Mouse (Mus musculus) layer of hippocampus, adult 11-12 months (tissue): ENCODE results near the gene Dtnb.

Source experiments
- DNase-seq: peaks from one replicate; pipeline ENCODE4 v3.0.0; 2022; ENCODE audit warnings: low spot score

The Dtnb gene

DNA sequence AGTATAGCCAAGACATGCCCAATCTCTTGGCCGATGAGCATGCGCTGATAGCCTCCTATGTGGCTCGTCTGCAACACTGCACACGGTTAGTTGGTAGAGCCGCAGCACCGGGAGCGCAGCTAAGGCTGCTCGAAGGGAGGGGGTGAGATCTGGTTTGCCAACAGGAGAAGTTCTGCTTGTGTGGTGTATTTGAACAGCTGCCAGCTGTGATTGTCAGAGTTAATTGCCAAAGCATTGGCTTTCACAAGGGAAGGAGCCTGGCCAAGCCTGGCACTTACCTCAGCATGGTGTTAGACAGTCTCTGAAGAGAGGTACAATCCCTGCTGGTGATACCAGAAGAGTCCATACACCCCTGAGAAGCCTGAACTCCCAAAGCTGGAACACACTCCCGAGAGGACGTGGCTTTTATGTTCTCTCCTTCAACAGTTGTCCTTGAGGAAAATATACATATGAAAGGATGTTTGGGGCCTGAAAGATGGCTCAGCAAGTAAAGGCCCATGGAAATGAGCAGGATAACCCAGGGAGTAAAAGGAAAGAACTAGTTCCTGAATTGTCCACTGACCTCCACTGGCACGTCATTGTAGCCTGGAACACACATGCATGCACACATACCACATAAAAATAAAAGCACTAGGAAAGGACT lies 160.6 kb downstream of the Dtnb start:
- peak; percentile 60 for DNase-seq

DNA sequence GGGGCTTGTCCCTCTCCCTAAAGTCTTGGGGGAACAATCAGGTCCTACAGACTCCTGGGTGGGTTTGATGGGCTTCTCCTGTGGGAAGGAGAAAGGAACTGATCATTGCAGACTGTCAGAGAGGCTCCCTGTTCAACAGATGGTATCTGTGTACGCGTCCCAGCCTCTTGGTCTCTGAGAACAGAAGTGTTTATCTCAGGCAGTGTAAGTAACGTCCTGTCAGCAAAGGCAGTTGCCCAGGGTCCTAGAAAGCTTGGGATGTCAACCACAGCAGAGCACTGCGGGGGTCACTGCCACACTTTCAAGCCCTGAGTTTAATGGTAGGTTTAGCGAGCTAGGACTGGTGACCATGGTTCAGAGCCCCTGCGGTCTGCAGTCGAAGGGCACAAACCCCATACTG lies 161.1 kb downstream of the Dtnb start:
- DNase-seq: no peak

DNA sequence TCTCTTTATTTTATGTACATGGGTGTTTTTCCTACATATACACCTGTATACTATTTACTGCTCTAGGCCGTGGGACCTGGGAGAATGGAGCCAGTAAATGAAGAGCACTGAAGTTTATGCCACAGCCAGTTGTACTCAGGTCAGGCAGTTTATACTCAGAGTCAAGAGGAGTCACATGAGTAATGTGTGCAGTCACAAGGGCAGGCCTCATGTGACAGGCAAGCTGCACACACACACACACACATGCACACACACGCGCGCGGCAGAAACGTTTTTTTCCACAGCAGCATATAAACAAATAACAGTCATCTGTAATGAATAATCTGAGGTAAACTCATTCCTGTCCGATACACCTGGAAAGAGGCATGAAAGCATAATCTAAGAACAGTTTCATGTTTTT lies 164.8 kb downstream of the Dtnb start:
- DNase-seq: no peak

DNA sequence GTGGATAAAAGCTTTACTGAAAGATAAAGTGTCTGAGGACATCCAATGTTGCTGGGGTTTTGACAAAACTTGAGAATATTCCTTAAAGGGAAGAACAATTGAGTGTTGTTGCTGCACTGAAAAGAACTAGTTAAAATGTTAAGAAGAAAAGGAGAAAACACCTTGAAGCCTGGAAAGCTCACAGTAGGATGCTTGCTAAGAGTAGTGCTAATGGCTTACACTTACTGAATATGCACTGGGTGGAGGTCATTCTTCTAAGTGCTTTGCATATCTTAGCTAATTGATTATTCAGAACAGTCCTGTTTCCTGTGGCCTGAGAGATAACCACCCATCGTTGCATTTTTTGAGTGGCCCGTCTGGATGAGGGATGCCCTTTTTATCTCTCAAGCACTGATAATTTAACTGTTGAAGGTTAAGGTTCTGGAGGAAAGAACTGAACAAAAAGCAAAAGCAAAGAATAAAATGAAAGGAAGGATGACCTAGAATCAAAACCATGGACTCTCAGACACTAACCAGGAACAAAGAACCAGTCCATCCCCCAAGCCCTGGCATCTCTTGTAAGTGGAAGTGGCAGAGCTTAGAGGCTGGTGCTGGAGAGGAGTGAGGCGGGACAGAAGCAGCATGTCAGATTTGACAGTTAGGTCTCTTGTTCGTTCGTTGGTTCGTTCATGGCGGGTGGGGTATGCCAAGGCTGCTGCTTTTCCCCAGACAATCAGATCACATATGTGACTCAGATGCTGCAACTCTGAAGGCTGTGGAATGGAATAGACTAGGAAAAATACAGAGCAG lies 166.8 kb downstream of the Dtnb start:
- no peak for DNase-seq

DNA sequence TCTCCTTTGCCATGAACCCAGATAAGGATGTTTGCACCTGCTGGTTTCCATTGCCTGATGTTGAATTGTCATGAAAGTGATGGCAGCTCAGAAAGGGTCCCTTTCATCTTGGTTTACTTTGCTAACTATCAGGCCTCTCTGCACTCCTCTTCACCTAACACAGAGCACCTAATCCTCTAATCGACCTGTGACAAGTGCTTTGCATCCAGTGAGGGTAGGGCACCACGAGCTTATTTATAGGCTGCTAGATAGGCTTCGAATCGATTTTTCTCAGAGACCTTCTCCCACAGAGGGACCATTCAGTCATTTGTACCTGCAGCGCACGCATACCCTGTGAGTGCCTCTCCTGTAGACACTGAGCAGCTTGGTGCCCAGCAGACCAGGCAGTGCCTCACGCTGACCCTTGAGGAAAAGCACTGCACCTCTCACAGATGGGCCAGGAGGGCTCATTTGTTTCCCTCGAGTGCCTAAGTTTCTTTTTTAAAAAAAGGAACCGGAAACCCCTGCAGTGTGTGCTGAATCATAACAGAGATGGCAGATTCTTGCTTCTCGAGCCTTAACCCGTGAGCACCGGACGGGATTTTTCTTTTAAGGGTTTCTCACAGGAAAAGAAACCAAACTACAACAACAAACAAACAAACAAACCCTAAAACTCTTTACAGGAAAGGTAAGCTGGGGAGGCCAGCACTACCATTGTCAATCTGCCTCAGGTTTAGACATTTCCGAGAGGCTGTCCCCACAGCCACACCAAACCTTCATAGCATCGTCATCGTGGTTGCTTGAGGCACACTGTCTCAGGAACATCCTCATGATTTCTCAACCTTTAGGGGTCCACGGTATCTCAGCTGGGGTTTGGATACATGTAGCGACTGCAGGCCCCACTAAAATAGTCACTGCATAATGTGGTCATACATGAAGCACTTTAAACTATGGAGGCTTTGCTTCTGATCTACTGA lies 167.8 kb downstream of the Dtnb start:
- no peak for DNase-seq

DNA sequence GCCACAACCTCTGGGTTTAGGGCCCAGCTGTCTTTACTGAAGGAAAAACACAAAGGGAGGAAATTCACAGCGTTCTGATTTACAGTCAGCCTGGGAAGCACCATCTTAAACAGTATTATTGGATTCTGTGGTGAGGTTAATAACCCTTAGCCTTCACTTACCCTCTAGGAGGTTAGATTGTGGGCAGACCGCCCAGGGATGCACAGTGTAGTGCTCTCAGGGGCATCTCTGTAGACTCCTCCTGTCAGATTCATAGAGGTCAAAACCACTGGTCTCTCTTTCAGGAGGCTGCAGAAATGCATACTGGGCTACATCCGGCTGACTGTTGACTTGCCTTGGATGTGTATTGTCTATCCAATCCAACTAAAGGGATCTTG lies 168.5 kb downstream of the Dtnb start:
- DNase-seq: no peak

DNA sequence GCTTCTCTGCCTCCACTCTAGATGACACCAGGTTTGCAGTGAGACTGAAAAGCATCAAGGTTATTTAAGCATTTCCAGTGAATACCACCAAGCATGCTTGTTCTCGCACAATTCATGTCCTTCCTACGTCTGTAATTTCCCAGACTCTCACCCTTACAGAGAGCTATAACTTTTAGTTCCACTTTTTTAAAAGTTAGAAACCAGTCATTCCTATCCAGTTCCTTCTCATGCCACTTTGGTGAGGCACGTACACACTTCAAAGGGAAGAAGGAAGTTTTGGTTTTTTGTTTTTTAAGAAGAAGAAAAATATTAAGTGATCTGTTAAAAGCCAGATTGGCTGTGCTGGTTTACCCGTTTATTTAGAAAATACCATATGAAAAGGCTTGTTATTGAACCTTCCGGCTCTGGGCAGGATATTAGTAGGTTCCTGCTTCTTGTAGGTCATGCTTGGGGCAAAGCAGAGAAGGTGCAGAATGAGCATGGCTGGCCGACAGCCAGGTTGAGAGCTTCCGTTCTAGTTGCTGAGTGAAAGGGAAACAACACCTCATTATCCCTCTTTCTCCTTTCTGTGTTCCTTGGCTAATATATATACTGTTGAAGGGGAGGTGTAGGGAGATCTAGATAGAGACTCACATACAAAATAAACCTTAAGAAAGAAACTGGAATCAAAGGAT lies 173.4 kb downstream of the Dtnb start:
- peak; percentile 32 for DNase-seq

DNA sequence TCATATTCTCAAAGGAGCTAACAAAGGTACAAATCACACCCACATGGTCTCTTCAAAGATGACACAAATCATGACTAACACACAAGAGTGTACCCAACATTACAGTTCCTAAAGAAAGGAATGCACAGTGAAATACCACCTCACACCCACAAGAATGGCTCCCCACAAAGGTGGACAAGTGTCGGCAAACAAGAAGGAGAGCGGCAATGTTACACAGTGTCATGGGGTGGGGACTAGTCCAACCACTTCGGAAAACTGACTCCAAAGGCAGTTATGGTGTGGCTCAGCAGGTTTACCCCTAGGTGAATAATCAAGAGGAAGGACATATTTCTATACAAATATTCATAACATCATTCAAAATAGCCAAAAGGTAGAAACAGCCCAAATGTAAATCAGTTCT lies 174.2 kb downstream of the Dtnb start:
- no peak for DNase-seq

DNA sequence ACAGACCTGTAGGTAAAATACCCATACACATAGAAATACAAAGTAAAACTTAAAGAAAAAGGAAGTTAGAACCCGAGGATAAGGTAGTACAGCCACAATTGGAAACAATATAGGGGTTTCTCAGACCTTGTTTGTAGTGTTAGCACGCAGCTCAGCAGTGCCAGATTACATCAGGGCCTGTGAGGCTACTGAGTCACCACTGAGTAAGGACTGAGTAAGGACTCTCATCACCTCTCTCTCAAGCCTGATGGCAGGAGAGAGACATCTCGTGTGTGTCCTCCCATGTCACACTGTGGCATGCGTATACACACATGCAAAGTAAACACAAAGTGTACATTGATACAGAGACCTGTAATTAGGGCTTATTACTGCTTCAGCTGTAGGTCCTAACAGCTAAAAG lies 175.4 kb downstream of the Dtnb start:
- no peak for DNase-seq

DNA sequence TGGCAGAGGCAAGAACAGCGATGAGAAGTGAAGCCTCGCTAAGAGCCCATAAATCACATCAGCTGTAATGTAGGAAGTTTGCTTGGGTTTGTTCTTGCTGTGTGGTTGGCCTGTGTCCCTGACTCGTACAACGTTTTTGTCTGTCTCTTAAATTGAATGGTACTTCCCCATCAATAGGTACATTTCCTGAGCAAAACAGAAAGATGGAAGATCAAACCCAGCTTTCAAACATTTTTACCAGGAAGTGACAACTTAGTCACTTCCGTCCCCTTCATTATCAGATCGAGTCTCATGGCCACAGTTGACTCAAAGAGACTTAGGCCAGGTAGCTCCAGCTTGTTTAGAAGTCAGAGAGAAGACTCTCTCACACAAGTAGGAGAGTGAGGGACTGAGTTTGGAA lies 183.3 kb downstream of the Dtnb start:
- DNase-seq: no peak

DNA sequence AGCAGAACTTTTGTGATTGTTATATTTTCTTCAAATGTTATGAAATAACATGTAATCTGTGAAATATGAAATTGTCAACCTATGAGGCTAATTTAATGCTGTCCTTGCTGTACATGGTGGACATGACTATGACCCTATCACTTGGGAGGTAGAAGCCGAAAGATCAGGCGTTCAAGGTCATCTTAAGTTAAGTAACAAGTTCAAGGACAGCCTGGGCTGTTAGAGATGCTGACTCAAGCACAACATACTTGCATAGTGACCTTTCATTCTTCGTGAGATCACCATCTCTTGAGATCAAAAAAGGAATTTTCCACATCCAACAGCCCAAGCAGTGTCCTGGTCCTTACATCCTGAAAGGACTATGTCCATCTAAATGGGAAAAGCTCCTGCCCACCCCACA lies 184.0 kb downstream of the Dtnb start:
- DNase-seq: no peak

DNA sequence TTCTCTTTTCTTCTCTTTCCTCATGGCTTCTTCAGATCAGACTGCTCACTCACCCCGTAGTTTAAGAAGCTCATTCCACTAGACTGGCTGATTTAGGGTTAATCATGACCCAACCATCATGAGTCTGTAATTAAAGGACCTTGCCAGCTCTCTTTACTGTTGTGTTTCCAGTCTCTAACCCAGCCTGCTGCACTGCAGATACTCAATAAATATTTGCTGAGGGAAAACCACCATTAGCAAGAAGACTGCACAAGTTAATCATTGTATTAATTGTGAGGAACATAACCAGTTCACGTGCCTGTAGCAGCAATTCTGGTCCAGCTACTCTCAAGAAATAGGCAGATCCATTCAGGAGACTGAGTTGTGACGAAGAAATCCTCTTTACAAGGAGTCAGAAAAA lies 185.9 kb downstream of the Dtnb start:
- no peak for DNase-seq

DNA sequence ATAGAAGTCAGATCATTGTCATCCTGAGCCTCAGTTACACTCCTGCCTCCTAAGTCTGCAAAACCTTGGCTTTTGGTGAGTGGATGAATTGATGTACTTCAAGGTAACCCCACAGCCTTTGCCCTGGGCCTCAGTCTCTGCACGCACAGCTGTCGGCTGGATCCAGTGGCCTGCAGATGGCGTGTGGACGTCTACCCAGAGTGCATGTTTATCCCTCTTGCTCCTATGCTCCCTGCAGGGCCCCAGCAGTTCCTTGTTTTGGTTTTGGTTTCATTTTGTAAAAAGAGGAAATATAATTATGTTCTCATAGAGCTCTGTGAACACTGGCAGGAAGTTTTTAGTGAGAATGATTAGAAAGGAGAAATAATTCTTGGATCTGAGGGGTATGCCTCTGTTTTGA lies 187.2 kb downstream of the Dtnb start:
- peak; percentile 58 for DNase-seq

DNA sequence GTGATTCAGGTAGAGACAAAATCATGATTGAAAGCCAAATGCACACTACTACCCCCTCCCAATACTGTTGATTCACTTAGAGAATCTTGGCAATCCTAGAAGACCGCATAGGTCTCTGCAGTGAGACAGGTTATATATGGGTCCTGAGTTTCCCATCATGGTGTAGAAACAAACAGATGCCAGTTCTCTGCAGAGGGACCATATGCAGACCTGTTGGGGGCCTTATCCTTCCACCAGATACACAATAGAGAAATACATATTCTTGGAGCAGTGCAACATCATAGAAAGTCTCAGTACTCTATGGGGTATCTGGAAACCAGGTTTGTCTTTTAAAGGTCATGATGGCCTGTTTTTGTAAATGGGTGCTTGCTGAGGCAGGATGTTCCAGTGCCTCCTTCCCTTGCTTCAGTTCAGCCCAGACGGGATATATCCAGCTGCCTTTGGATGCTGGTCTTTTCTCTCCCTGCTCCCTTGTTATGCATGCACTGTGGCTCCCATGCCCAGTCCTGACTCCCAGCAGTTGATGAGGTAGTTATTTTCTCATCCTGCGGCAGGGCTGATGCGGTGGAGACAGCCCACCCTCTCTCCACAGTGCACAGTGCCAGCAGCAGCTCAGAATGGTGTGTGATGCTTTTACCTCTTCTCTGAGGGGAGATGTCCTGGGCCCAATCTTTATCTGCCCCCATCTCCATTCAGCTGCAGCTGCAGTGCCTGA lies 188.9 kb downstream of the Dtnb start:
- DNase-seq: no peak

DNA sequence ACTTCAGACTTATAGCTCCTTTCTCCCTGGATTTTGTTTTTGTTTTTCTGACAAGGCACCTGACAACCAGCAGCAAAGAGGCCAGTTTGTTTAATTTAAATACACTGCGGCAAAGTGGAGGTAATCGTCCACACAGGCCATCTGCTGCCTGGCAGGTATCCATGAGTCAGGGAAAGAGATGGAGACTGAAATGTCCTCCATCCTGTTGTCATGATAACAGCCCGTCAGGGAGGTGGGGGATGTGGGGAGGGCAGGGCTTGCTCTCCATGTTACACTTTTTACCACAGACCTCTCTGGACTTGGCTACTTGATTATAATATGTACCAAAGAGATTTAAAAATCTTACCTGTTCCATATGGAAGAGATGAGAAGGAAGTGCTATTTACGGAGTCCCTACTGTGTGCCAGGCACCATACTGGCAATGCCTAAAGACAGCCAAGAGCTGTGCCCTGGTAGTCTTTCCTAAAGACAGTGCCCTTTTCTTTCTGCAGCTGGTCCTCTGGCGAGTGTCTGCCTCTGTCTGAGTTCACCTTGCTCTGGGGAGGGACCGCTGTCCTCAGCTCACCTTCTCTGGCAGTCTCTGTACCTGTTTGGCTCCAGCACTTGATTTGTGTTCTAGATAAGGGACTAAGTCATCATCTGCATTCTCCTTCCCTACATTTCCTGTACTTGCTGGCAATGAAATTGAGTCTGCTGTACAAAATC lies 189.6 kb downstream of the Dtnb start:
- DNase-seq: no peak

DNA sequence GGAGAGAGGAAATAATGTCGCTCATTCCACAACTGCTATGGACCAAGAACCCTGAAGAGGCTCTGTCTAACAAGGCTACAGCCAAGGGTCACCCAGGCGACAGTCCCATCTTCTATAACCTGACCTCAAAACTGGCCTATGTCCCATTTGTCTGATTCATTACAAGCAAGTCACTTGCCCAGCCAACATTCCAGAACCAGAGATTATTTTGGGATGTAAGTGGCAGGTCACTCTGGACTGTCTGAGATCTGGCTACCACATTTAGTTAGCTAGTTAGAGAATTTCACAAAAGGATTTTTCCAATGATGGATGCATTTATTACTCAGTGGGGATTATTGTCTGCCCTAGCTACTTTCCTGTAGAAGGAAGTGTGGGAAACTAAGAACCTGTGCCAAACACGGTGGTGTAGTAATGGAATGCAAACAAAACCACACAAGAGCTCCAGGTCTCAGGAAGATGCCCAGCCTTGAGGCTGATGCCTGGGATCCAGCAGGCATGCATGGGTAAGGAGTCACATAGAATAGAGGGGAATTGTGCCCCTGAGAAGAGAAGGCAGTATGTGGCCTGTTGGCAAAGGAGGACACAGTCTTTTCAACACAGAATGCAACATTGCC lies 192.1 kb downstream of the Dtnb start:
- no peak for DNase-seq

DNA sequence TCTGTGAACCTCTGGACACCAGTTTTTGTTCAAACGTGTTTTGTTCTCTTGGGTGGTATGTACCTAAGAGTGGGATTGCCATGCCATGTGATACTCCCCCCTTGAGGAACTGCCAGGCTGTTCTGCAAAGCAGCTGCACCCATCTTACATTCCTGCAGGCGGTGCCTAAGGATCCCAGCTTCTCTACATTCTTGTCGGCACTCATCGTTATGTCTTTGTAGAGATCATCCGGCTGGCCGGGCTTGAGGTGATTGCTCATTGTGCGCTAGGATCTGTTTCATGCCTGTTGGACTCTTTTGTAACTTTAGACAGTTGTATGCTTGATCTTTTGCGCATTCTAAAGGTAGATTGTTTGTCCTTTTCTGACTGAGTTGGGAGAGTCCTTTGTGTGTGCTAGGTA lies 195.2 kb downstream of the Dtnb start:
- no peak for DNase-seq

DNA sequence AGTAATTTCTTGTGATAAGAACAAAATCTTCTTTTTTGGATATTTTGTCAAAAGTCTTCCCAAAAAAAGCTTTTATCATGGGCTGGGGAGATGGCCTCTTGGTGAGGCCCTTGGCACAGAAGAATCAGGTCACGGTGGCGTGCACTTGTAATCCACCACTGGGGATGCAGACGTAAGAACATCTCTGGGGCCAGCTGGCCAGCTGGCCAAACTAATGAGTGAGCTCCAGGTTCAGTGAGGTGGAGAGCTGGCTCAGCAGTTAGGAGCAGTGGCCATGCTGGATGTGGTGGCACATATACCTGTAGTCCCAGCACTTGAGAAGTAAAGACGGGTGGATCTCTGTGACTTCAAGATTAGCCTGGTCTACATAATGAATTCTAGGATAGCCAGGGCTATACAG lies 196.2 kb downstream of the Dtnb start:
- DNase-seq: no peak

DNA sequence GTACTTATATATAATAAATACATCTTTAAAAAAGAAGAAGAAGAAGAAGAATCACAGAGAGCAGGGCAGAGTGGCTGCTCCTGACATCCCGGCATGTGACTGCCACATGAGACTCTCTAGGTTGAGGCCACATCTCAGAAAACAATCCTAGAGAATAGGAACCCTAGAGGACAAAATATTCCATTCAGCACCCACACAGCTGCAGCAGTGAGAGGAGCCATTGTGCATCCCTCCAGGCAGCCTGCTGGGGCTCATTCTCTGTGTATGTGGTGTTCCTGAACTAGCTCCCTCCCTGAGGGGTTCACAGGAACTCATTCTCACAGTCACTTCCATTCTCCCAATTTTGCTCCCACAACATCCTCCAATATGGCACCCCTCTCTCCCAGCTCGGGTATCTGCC lies 198.4 kb downstream of the Dtnb start:
- DNase-seq: peak; percentile 49

DNA sequence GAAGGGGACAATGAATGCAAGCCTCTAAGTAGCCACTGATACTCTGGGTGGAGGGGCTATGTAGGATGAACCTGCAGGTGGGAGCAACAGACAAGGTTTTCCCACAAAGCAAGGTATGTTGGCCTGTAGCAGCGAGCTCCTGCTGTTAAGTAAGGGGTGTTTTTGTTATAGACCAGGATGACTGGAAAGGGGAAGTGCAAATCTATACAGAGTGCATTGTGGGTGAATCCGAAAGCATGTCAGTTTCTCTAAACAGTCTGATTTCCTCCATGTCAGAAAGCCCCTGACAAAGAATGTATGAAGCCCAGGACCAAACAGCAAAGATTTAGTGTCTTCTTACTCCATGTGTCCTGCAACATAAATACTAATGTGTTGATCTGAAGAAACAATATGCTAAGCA lies 198.9 kb downstream of the Dtnb start:
- DNase-seq: no peak

DNA sequence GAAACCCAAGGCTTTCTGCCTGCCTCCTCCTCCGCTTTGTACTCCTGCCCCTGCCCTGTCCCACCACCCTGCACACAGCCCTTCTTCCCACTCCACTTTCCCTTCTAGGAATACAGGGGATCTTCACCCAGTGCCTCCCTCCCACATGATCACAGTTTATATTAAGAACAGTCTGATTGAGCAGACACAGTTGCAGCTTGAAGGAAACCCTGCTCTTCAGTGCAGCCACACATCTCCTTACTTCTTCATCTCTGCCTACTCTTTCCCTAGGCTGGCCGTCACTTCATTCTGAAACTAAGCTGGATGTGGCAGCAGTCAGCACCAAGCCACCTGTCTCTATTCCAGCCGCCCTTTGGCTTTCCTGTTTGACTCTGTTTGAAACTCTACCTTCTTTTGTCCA lies 201.5 kb downstream of the Dtnb start:
- DNase-seq: no peak
